Mouse (Mus musculus): ENCODE results near the gene Ticrr. TPM values are rescaled to one million over a fixed set of nuclear protein-coding genes. Genes with fewer than 3 reads are reported as not detected.

Gene Ticrr
- total RNA-seq, 4 experiments from 2014 or later: 0.09 to 0.20 TPM; not detected in 2

- DNase-seq (ENCODE audit: low spot score in 2 of 2): no peak
Measured at GRCm38 (mm10) chr7:79680231-79680630, 20.2 kb downstream of the Ticrr start.

GRCm38 (mm10) chr7:79696495-79696894 is 36.5 kb downstream of the Ticrr start:
- no peak for DNase-seq (ENCODE audit: low spot score in 2 of 2)

- no peak for DNase-seq (ENCODE audit: low spot score in 2 of 2)
Measured at GRCm38 (mm10) chr7:79702755-79703154, 42.8 kb downstream of the Ticrr start.

GRCm38 (mm10) chr7:79705210-79705609 is 45.2 kb downstream of the Ticrr start:
- no peak for DNase-seq (ENCODE audit: low spot score in 2 of 2)

GRCm38 (mm10) chr7:79710130-79710607 is 50.2 kb downstream of the Ticrr start:
- DNase-seq (ENCODE audit: low spot score in 2 of 2): peak in 1 of 2 experiments; percentile 48

GRCm38 (mm10) chr7:79710831-79711230 is 50.8 kb downstream of the Ticrr start:
- DNase-seq (ENCODE audit: low spot score in 2 of 2): no peak

GRCm38 (mm10) chr7:79715187-79715981 is 55.4 kb downstream of the Ticrr start, which contains the start of gene Kif7:
Kif7 (minus strand) TSS chr7:79715720.
- no peak for DNase-seq (ENCODE audit: low spot score in 2 of 2)

GRCm38 (mm10) chr7:79721386-79721977 is 61.5 kb downstream of the Ticrr start:
- DNase-seq (ENCODE audit: low spot score in 2 of 2): peak in 1 of 2 experiments; percentile 35

- peak in 1 of 2 experiments; percentile 51 for DNase-seq (ENCODE audit: low spot score in 2 of 2)
Measured at GRCm38 (mm10) chr7:79727091-79727490, 67.1 kb downstream of the Ticrr start.

- peak in 1 of 2 experiments; percentile 57 for DNase-seq (ENCODE audit: low spot score in 2 of 2)
Measured at GRCm38 (mm10) chr7:79728219-79728618, 68.2 kb downstream of the Ticrr start.

- peak in 1 of 2 experiments; percentile 68 for DNase-seq (ENCODE audit: low spot score in 2 of 2)
Measured at GRCm38 (mm10) chr7:79729169-79729568, 69.2 kb downstream of the Ticrr start.

- DNase-seq (ENCODE audit: low spot score in 2 of 2): no peak
Measured at GRCm38 (mm10) chr7:79729743-79730370, 69.9 kb downstream of the Ticrr start.

- no peak for DNase-seq (ENCODE audit: low spot score in 2 of 2)
Measured at GRCm38 (mm10) chr7:79731438-79731837, 71.4 kb downstream of the Ticrr start.

GRCm38 (mm10) chr7:79732622-79733021 is 72.6 kb downstream of the Ticrr start, which contains the start of gene Plin1:
Plin1 (minus strand) TSS chr7:79732903.
- DNase-seq (ENCODE audit: low spot score in 2 of 2): no peak

GRCm38 (mm10) chr7:79734563-79734962 is 74.6 kb downstream of the Ticrr start:
- no peak for DNase-seq (ENCODE audit: low spot score in 2 of 2)

GRCm38 (mm10) chr7:79736511-79736910 is 76.5 kb downstream of the Ticrr start:
- DNase-seq (ENCODE audit: low spot score in 2 of 2): no peak

GRCm38 (mm10) chr7:79738913-79739312 is 78.9 kb downstream of the Ticrr start:
- no peak for DNase-seq (ENCODE audit: low spot score in 2 of 2)

GRCm38 (mm10) chr7:79740279-79740678 is 80.3 kb downstream of the Ticrr start:
- DNase-seq (ENCODE audit: low spot score in 2 of 2): no peak

- no peak for DNase-seq (ENCODE audit: low spot score in 2 of 2)
Measured at GRCm38 (mm10) chr7:79742277-79742658, 82.3 kb downstream of the Ticrr start.

- DNase-seq (ENCODE audit: low spot score in 2 of 2): peak; percentile 67 to 76
Measured at GRCm38 (mm10) chr7:79742659-79743536, 82.9 kb downstream of the Ticrr start, which contains the start of the genes Pex11a and Wdr93. Pex11a (minus strand) TSS chr7:79743131. Wdr93 (plus strand) TSS chr7:79743163.

- DNase-seq (ENCODE audit: low spot score in 2 of 2): no peak
Measured at GRCm38 (mm10) chr7:79744051-79744450, 84.1 kb downstream of the Ticrr start.

Data from layer of hippocampus, adult 8-10 months (tissue).